Mouse (Mus musculus) limb, embryonic 14.5 days (tissue): ENCODE results near the gene Egln1. TPM values are rescaled to one million over a fixed set of nuclear protein-coding genes. Genes with fewer than 3 reads are reported as not detected.

Experiments used
- ATAC-seq: fragments of 200-750 bp; cut with Nextera tagmentation; 2 replicates; pipeline ENCODE4 v1.8.0; 2017; ENCODE audit warnings: low read depth, moderate number of reproducible peaks, moderate TSS enrichment; ENCODE audit not compliant: low FRiP score
- DNase-seq: peaks from one replicate; pipeline ENCODE4 v3.0.0-alpha.2; 2015; ENCODE audit warnings: low spot score
- H3K27ac ChIP-seq: fragments of 300-500 bp; sonication (generic); replicated peaks from 2 replicates; pipeline ENCODE4 v1.5.1; 2014; ENCODE audit warnings: low read depth, mild to moderate bottlenecking, low read length, moderate library complexity, mixed read lengths
- H3K27me3 ChIP-seq: fragments of 300-500 bp; sonication (generic); 2 replicates; pipeline ENCODE4 v1.6.1; 2014; ENCODE audit warnings: low read length, mixed read lengths; ENCODE audit not compliant: control insufficient read depth, insufficient read depth
- H3K36me3 ChIP-seq: fragments of 300-500 bp; sonication (generic); 2 replicates; pipeline ENCODE4 v1.6.1; 2014; ENCODE audit warnings: mild to moderate bottlenecking, low read length, moderate library complexity, mixed read lengths; ENCODE audit not compliant: control insufficient read depth, insufficient read depth
- H3K4me1 ChIP-seq: fragments of 300-500 bp; sonication (generic); 2 replicates; pipeline ENCODE4 v1.6.1; 2014; ENCODE audit warnings: antibody characterized with exemption, low read length, mixed read lengths; ENCODE audit not compliant: control insufficient read depth, insufficient read depth
- H3K4me2 ChIP-seq: fragments of 300-500 bp; sonication (generic); replicated peaks from 2 replicates; pipeline ENCODE4 v1.6.1; 2014; ENCODE audit warnings: low read depth, mild to moderate bottlenecking, low read length, moderate library complexity; ENCODE audit not compliant: severe bottlenecking
- H3K4me3 ChIP-seq: fragments of 300-500 bp; sonication (generic); replicated peaks from 2 replicates; pipeline ENCODE4 v1.5.1; 2014; ENCODE audit warnings: low read length
- H3K9ac ChIP-seq: fragments of 300-500 bp; sonication (generic); 2 replicates; pipeline ENCODE4 v1.6.1; 2014; ENCODE audit warnings: mild to moderate bottlenecking, low read depth, low read length, moderate library complexity; ENCODE audit not compliant: severe bottlenecking
- H3K9me3 ChIP-seq: fragments of 300-500 bp; sonication (generic); 2 replicates; pipeline ENCODE4 v1.6.1; 2016; ENCODE audit warnings: low read length; ENCODE audit not compliant: control insufficient read depth
- POLR2A ChIP-seq: fragments of 200-500 bp; IDR thresholded peaks from 2 replicates; pipeline ENCODE4 v1.8.0; 2012; ENCODE audit warnings: inconsistent platforms, mild to moderate bottlenecking, moderate library complexity, borderline replicate concordance; ENCODE audit not compliant: insufficient read depth, insufficient read length; ENCODE audit errors: extremely low read depth
- WGBS: fragments of 180-500 bp; shearing (Covaris S2); extraction: QIAGEN DNeasy Blood & Tissue Kit; methylation state at CpG from one replicate; pipeline ENCODE4 v1.1.7; 2014; 5-methylcytosine and 5-hydroxymethylcytosine counted together
- polyA plus RNA-seq, 2 experiments: library from polyadenylated mRNA; depleted of rRNA in 1 of 2; stranded (reverse) in 1 of 2; unstranded in 1 of 2; fragments of >200 nt; fragmentation: Nextera tagmentation in 1 of 2; extraction: Ambion mirVana in 1 of 2; gene quantifications; 2 replicates each; pipeline versions ENCODE4 v1.2.1 to v1.2.3; 2012 to 2014

Gene Egln1
- polyA plus RNA-seq, 2 experiments, result 18.5 to 39.8 TPM

DNA sequence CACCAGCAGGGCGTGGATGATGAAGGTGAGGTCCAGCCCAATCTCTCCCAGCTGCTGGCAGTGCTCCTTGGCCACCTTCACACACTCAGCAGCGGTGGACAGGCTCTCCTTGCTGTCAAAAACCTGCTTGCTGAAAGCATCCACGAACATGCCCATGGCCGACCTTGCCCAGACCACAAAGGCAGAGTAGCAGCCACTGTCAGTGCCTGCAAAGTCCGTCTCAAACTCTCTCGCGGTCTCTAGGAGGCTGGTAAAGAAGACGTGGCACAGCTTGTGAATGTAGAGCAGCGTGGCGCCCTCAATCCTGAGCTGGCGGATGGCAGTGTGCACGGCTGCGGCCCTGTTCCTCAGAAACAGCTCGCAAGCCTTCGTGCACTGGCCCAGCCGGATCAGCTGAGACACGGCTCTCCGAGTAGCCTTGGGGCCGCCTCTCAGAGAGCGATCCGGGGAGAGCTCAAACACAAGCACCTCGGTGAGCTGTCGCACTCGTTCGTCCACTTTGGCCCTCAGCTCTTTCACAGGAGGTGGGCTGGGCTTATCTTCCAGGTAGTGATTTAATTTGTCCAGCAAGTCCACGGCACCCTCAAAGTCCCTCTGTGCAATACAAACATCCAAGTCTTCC, 53.0 kb downstream of the Egln1 start:
- Histone ChIP-seq H3K27ac (no peak overlapping the region), H3K9me3 (no peaks in the 10 kb centered on the region), H3K4me1 (peaks cover 16% of the 10 kb centered on the region), H3K27me3 (no peaks in the 10 kb centered on the region), H3K4me3 (peak overlapping the region; percentile 89), H3K36me3 (peaks cover 43% of the 10 kb centered on the region), H3K4me2 (peak overlapping the region; percentile 89), H3K9ac (peak overlapping the region; percentile 77)
- no peak for TF ChIP-seq POLR2A
- 78% methylated on average over 26 of the region's 26 CpGs for WGBS
- no peak for DNase-seq
- no peak for ATAC-seq

DNA sequence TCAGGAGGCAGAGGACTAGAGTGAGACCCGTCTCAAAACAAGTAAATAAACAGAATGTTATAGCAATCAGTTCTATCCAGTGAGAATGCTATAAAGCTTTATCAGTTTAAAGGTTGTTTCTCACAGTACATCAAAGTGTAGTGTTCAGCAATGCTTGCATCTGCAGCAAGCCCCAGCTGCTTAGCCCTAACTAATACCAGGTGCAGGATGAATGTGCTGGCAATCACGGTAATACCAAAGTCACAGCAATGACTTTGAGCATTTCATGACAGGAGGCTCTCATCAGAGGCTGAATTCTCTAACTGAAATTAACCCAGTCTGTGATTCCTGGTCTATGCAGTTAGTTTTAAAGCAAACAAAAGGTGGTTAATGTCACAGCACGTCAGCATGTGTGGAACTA, 56.5 kb downstream of the Egln1 start:
- Histone ChIP-seq H3K27me3 (no peaks in the 10 kb centered on the region), H3K27ac (no peak overlapping the region), H3K4me3 (no peak overlapping the region), H3K9ac (no peak overlapping the region), H3K4me1 (peaks cover 9% of the 10 kb centered on the region; the same call in 1 of the 2 replicates), H3K36me3 (peaks cover 60% of the 10 kb centered on the region), H3K9me3 (peaks cover 3% of the 10 kb centered on the region; the same call in 1 of the 2 replicates), H3K4me2 (no peak overlapping the region)
- no peak for ATAC-seq
- TF ChIP-seq POLR2A, result no peak
- DNase-seq, result peak; percentile 18
- 13% methylated on average over 3 of the region's 3 CpGs for WGBS

DNA sequence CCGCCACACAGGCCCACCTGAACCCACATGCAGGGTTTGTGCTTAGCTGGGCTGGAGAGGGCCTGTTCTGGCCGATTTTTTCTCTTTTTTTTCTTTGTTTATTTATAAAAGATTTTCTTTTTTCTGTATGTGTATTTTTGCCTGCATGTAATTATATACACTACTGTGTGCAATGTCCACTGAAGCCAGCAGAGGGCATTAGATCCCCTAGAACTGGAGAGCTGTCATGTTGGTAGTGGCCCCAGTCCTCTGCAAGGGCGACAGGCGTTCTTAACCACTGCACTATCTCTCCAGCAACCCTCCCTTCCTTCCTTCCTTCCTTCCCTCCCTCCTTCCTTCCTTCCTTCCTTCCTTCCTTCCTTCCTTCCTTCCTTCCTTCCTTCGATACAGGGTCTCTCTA, 60.7 kb downstream of the Egln1 start:
- WGBS, result 96% methylated on average over 5 of the region's 5 CpGs
- Histone ChIP-seq H3K4me3 (no peak overlapping the region), H3K27ac (no peak overlapping the region), H3K4me2 (no peak overlapping the region), H3K9me3 (peaks cover 7% of the 10 kb centered on the region; the same call in 1 of the 2 replicates), H3K9ac (no peak overlapping the region), H3K4me1 (0 out of 2 replicates have a peak, but pooled peaks cover 4% of the 10 kb centered on the region), H3K27me3 (no peaks in the 10 kb centered on the region), H3K36me3 (peaks cover 86% of the 10 kb centered on the region)
- ATAC-seq, result no peak
- no peak for TF ChIP-seq POLR2A
- DNase-seq, result no peak

DNA sequence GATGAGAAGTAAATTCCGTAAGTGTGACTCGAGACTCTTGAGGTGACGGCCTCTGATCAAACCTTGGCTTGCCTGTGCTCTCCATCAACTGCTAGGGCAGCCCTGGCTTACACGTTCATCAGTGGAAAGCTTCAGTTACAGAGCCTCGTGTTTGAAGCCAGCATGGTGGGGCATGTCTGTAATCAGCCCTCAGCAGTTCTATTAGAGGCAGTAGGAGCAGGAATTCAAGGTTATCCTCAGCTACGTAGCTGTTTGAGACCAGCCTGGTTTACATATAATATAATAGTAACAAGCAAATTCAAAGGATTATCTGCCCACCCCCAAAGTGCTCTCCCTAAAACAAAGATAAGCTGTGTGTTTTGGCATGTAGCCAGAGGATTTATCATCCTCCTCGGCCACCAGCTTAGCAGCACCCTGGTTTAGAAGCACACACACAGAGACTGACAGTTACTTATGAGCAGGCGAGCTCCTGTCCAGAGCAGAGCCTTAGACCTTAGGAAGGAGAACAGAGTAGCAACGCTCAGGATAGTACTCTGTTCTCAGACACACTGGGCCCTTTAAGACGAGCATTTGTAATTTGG, 70.1 kb downstream of the Egln1 start:
- H3K36me3 ChIP-seq, result peaks cover 88% of the 10 kb centered on the region

DNA sequence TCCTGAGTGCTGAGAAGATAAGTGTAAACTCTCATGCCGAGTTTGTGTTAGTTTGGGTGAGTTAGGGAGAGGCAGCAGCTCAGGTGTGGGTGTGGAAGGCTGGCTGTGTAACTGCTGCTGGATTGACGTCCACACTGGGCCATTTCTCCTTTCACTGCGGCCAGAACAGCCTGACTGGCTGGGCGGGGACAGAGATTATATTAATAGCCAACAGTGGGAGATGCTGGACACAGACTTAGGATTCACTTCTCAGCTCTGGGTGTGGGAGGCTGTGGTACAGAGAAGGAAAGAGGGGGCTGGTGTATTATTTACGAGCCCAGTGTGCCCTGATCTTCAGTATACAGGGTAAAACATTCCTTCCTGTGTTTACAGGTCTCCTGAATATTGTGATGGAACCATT, 71.0 kb downstream of the Egln1 start:
- Histone ChIP-seq H3K4me1 (no peaks in the 10 kb centered on the region), H3K4me3 (no peak overlapping the region), H3K4me2 (no peak overlapping the region), H3K9me3 (no peaks in the 10 kb centered on the region), H3K9ac (no peak overlapping the region), H3K27me3 (no peaks in the 10 kb centered on the region), H3K27ac (no peak overlapping the region), H3K36me3 (peaks cover 88% of the 10 kb centered on the region)
- TF ChIP-seq POLR2A, result no peak
- ATAC-seq, result no peak
- 79% methylated on average over 5 of the region's 5 CpGs for WGBS
- no peak for DNase-seq

More for the DNA sequence above, 70.1 kb downstream of the Egln1 start:
- H3K4me2 ChIP-seq, result no peak overlapping the region
- ATAC-seq (no peak), DNase-seq (no peak)
- no peaks in the 10 kb centered on the region for H3K4me1 ChIP-seq
- H3K4me3 ChIP-seq, result no peak overlapping the region
- H3K27me3 ChIP-seq, result no peaks in the 10 kb centered on the region
- WGBS, result 84% methylated on average over 10 of the region's 10 CpGs
- no peak overlapping the region for H3K9ac ChIP-seq
- no peaks in the 10 kb centered on the region for H3K9me3 ChIP-seq
- TF ChIP-seq POLR2A, result no peak
- H3K27ac ChIP-seq, result no peak overlapping the region
